In genomic region chr13:112412251-112412650, GRCm38 (mm10) we compare ENCODE assay signal across 17 mouse cellular contexts.
"Had no signal": no experiment of that assay in that cellular context is flagged by ENCODE, and none has a peak within 500 bp of the region (broad histone marks: within the 10 kb centered on the region; RNA-seq: fewer than 3 reads in every experiment).

No protein-coding gene starts in this region.

- H3K4me2 ChIP-seq: limb, embryonic 13.5 days; liver, embryonic 12.5 days; liver, embryonic 15.5 days had no signal

- H3K4me1 ChIP-seq: liver, embryonic 15.5 days had no signal

- H3K36me3 ChIP-seq: limb, embryonic 13.5 days; liver, embryonic 12.5 days; liver, embryonic 15.5 days; midbrain, embryonic 10.5 days had no signal

- H3K9me3 ChIP-seq: limb, embryonic 13.5 days; liver, embryonic 12.5 days; liver, embryonic 15.5 days; midbrain, embryonic 10.5 days had no signal

- ATAC-seq: liver, embryonic 12.5 days had no signal

- H3K27me3 ChIP-seq: limb, embryonic 13.5 days; liver, embryonic 12.5 days; liver, embryonic 15.5 days; megakaryocyte, embryonic 14.5 days had no signal

- DNase-seq: kidney, adult 18-20 months; kidney, adult 9 months; kidney, postnatal 14 days; kidney, postnatal 4 days; left cerebral cortex, postnatal 4 days; liver; lung, adult 18-20 months; midbrain, embryonic 14.5 days; thymus, adult 2 months; thymus, postnatal 14 days; thymus, postnatal 4 days had no signal

- H3K4me3 ChIP-seq: limb, embryonic 13.5 days; liver, embryonic 12.5 days; liver, embryonic 15.5 days; megakaryocyte, embryonic 14.5 days; midbrain, embryonic 10.5 days had no signal

- H3K9ac ChIP-seq: limb, embryonic 13.5 days; liver, embryonic 12.5 days; liver, embryonic 15.5 days had no signal

- H3K27ac ChIP-seq: limb, embryonic 13.5 days; liver, embryonic 12.5 days; liver, embryonic 15.5 days; midbrain, embryonic 10.5 days; stomach, postnatal 0 days had no signal
